Mouse (Mus musculus): ENCODE data around the gene Cebpb. TPM values are rescaled to one million over a fixed set of nuclear protein-coding genes. Genes with fewer than 3 reads are reported as not detected.

Gene Cebpb
- total and polyA plus RNA-seq, 2 experiments from 2014 or later = 5.4 to 8.0 TPM

GRCm38 (mm10) chr2:167704409-167704808, 15.7 kb downstream of the Cebpb start:
- no peak for TF ChIP-seq CTCF (IDR thresholded peaks at IDR 0.05)
- no peak overlapping the region for H3K9ac ChIP-seq (replicated peaks; ENCODE audit: low read length, poor library complexity, severe bottlenecking)
- H3K27ac ChIP-seq (ENCODE audit: low read depth, low read length) = no peak overlapping the region
- no peaks in the 10 kb centered on the region for H3K36me3 ChIP-seq (ENCODE audit: insufficient read depth, low read length)
- no peak overlapping the region for H3K4me3 ChIP-seq (ENCODE audit: low read depth, low read length)
- no peaks in the 10 kb centered on the region for H3K9me3 ChIP-seq (ENCODE audit: low read length)
- DNase-seq (ENCODE audit: low spot score) (no peak), ATAC-seq (ENCODE audit: low FRiP score) (no peak)
- no peak overlapping the region for H3K4me2 ChIP-seq (ENCODE audit: low read depth, low read length, poor library complexity, severe bottlenecking)
- H3K4me1 ChIP-seq (ENCODE audit: insufficient read depth, low read length) = no peaks in the 10 kb centered on the region
- no peaks in the 10 kb centered on the region for H3K27me3 ChIP-seq (ENCODE audit: insufficient read depth, low read length)
- 89% methylated on average over 4 of the region's 4 CpGs for WGBS

- Histone ChIP-seq H3K4me1 (ENCODE audit: insufficient read depth, low read length) (no peaks in the 10 kb centered on the region), H3K36me3 (ENCODE audit: insufficient read depth, low read length) (no peaks in the 10 kb centered on the region), H3K27ac (ENCODE audit: low read depth, low read length) (no peak overlapping the region), H3K9me3 (ENCODE audit: low read length) (no peaks in the 10 kb centered on the region), H3K9ac (replicated peaks; ENCODE audit: low read length, poor library complexity, severe bottlenecking) (no peak overlapping the region), H3K27me3 (ENCODE audit: insufficient read depth, low read length) (no peaks in the 10 kb centered on the region), H3K4me2 (ENCODE audit: low read depth, low read length, poor library complexity, severe bottlenecking) (no peak overlapping the region), H3K4me3 (ENCODE audit: low read depth, low read length) (no peak overlapping the region)
- 83% methylated on average over 11 of the region's 11 CpGs for WGBS
- TF ChIP-seq CTCF (IDR thresholded peaks at IDR 0.05) = no peak
- no peak for ATAC-seq (ENCODE audit: low FRiP score)
- no peak for DNase-seq (ENCODE audit: low spot score)
Measured at GRCm38 (mm10) chr2:167706183-167706939, 17.6 kb downstream of the Cebpb start.

DNA sequence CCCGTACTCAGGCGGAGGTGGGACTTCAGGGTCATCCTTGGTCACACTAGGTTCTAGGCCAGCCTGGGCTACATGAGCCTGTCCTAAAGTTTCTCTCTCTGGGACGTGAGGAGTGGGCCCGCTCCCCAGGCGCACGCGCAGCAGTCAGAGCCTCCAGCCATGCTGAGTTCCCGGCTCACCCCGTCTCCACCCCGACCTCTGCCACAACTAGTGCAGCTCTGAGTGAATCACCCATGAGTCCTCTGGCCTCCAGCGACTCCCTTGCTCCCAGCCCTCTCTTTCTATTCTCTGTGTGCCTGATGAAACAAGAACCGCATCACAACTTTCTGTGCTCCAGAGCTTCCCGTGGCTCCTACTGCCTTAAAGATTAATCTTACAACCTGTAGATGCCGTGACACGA, 19.7 kb downstream of the Cebpb start:
- DNase-seq (ENCODE audit: low spot score) (no peak), ATAC-seq (ENCODE audit: low FRiP score) (no peak)
- no peaks in the 10 kb centered on the region for H3K36me3 ChIP-seq (ENCODE audit: insufficient read depth, low read length)
- H3K27ac ChIP-seq (ENCODE audit: low read depth, low read length) = no peak overlapping the region
- no peak overlapping the region for H3K9ac ChIP-seq (replicated peaks; ENCODE audit: low read length, poor library complexity, severe bottlenecking)
- TF ChIP-seq CTCF (IDR thresholded peaks at IDR 0.05) = no peak
- no peak overlapping the region for H3K4me2 ChIP-seq (ENCODE audit: low read depth, low read length, poor library complexity, severe bottlenecking)
- no peaks in the 10 kb centered on the region for H3K27me3 ChIP-seq (ENCODE audit: insufficient read depth, low read length)
- no peaks in the 10 kb centered on the region for H3K9me3 ChIP-seq (ENCODE audit: low read length)
- 67% methylated on average over 15 of the region's 15 CpGs for WGBS
- no peak overlapping the region for H3K4me3 ChIP-seq (ENCODE audit: low read depth, low read length)
- H3K4me1 ChIP-seq (ENCODE audit: insufficient read depth, low read length) = no peaks in the 10 kb centered on the region

DNA sequence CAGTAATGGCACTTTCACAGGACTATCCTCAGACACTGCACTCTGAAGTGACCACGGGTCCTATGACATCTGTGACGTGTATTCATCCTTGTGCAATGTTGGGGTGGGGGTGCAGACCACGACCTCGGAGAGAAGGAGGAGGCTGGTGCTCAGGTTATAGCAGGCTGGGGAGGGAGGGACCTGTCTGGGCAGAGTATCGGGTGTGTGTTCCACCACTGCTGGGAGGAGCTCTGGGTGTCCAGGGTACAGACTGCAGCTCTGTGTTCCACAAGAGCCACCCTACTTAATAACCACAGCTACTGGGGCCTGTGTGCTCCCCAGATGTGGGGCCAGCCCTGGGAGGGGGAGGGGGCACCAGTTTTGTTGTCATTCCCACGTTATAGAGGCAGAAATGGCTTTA, 21.3 kb downstream of the Cebpb start:
- DNase-seq (ENCODE audit: low spot score) = no peak
- Histone ChIP-seq H3K4me1 (ENCODE audit: insufficient read depth, low read length) (no peaks in the 10 kb centered on the region), H3K27me3 (ENCODE audit: insufficient read depth, low read length) (no peaks in the 10 kb centered on the region), H3K27ac (ENCODE audit: low read depth, low read length) (no peak overlapping the region), H3K9me3 (ENCODE audit: low read length) (no peaks in the 10 kb centered on the region), H3K36me3 (ENCODE audit: insufficient read depth, low read length) (no peaks in the 10 kb centered on the region), H3K4me3 (ENCODE audit: low read depth, low read length) (no peak overlapping the region), H3K4me2 (ENCODE audit: low read depth, low read length, poor library complexity, severe bottlenecking) (no peak overlapping the region), H3K9ac (replicated peaks; ENCODE audit: low read length, poor library complexity, severe bottlenecking) (no peak overlapping the region)
- 71% methylated on average over 6 of the region's 6 CpGs for WGBS
- TF ChIP-seq CTCF (IDR thresholded peaks at IDR 0.05) = no peak
- no peak for ATAC-seq (ENCODE audit: low FRiP score)

- Histone ChIP-seq H3K4me2 (ENCODE audit: low read depth, low read length, poor library complexity, severe bottlenecking) (no peak overlapping the region), H3K27me3 (ENCODE audit: insufficient read depth, low read length) (no peaks in the 10 kb centered on the region), H3K4me1 (ENCODE audit: insufficient read depth, low read length) (no peaks in the 10 kb centered on the region), H3K36me3 (ENCODE audit: insufficient read depth, low read length) (no peaks in the 10 kb centered on the region), H3K9ac (replicated peaks; ENCODE audit: low read length, poor library complexity, severe bottlenecking) (no peak overlapping the region), H3K27ac (ENCODE audit: low read depth, low read length) (no peak overlapping the region), H3K4me3 (ENCODE audit: low read depth, low read length) (no peak overlapping the region), H3K9me3 (ENCODE audit: low read length) (no peaks in the 10 kb centered on the region)
- 52% methylated on average over 6 of the region's 6 CpGs for WGBS
- no peak for TF ChIP-seq CTCF (IDR thresholded peaks at IDR 0.05)
- no peak for ATAC-seq (ENCODE audit: low FRiP score)
- DNase-seq (ENCODE audit: low spot score) = no peak
Measured at GRCm38 (mm10) chr2:167710574-167710973, 21.9 kb downstream of the Cebpb start.

- no peak overlapping the region for H3K4me3 ChIP-seq (ENCODE audit: low read depth, low read length)
- DNase-seq (ENCODE audit: low spot score) = peak; percentile 27
- no peaks in the 10 kb centered on the region for H3K9me3 ChIP-seq (ENCODE audit: low read length)
- no peak overlapping the region for H3K27ac ChIP-seq (ENCODE audit: low read depth, low read length)
- H3K27me3 ChIP-seq (ENCODE audit: insufficient read depth, low read length) = no peaks in the 10 kb centered on the region
- TF ChIP-seq CTCF (IDR thresholded peaks at IDR 0.05) = peak; percentile 63
- H3K36me3 ChIP-seq (ENCODE audit: insufficient read depth, low read length) = no peaks in the 10 kb centered on the region
- no peak overlapping the region for H3K4me2 ChIP-seq (ENCODE audit: low read depth, low read length, poor library complexity, severe bottlenecking)
- no peak overlapping the region for H3K9ac ChIP-seq (replicated peaks; ENCODE audit: low read length, poor library complexity, severe bottlenecking)
- ATAC-seq (ENCODE audit: low FRiP score) = no peak
- no peaks in the 10 kb centered on the region for H3K4me1 ChIP-seq (ENCODE audit: insufficient read depth, low read length)
- WGBS = 75% methylated on average over 18 of the region's 23 CpGs
Measured at GRCm38 (mm10) chr2:167712872-167713821, 24.4 kb downstream of the Cebpb start.

Data from midbrain, postnatal 0 days (tissue).